Mouse (Mus musculus): ENCODE data around the gene 7530416G11Rik.

The 7530416G11Rik gene

GRCm38 (mm10) chr15:85479919-85480318 lies 23.1 kb downstream of the 7530416G11Rik start:
- DNase-seq (ENCODE audit: low spot score in 2 of 2) = no peak

- no peak for DNase-seq (ENCODE audit: low spot score in 2 of 2)
Observed at GRCm38 (mm10) chr15:85479365-85479764, 23.7 kb downstream of the 7530416G11Rik start.

GRCm38 (mm10) chr15:85477584-85477983 lies 25.4 kb downstream of the 7530416G11Rik start:
- DNase-seq (ENCODE audit: low spot score in 2 of 2) = peak in 1 of 2 experiments; percentile 61

GRCm38 (mm10) chr15:85474697-85475096 lies 28.3 kb downstream of the 7530416G11Rik start:
- DNase-seq (ENCODE audit: low spot score in 2 of 2) = no peak

- DNase-seq (ENCODE audit: low spot score in 2 of 2) = no peak
Observed at GRCm38 (mm10) chr15:85469401-85469800, 33.6 kb downstream of the 7530416G11Rik start.

GRCm38 (mm10) chr15:85466456-85467067 lies 36.5 kb downstream of the 7530416G11Rik start:
- DNase-seq (ENCODE audit: low spot score in 2 of 2) = no peak

GRCm38 (mm10) chr15:85464823-85465565 lies 38.0 kb downstream of the 7530416G11Rik start:
- no peak for DNase-seq (ENCODE audit: low spot score in 2 of 2)

- DNase-seq (ENCODE audit: low spot score in 2 of 2) = no peak
Observed at GRCm38 (mm10) chr15:85464190-85464589, 38.8 kb downstream of the 7530416G11Rik start.

GRCm38 (mm10) chr15:85463027-85463790 lies 39.8 kb downstream of the 7530416G11Rik start:
- DNase-seq (ENCODE audit: low spot score in 2 of 2) = no peak

- no peak for DNase-seq (ENCODE audit: low spot score in 2 of 2)
Observed at GRCm38 (mm10) chr15:85462138-85462537, 40.9 kb downstream of the 7530416G11Rik start.

- no peak for DNase-seq (ENCODE audit: low spot score in 2 of 2)
Observed at GRCm38 (mm10) chr15:85461541-85461940, 41.5 kb downstream of the 7530416G11Rik start.

- DNase-seq (ENCODE audit: low spot score in 2 of 2) = no peak
Observed at GRCm38 (mm10) chr15:85458631-85459082, 44.4 kb downstream of the 7530416G11Rik start.

GRCm38 (mm10) chr15:85457838-85458237 lies 45.2 kb downstream of the 7530416G11Rik start:
- DNase-seq (ENCODE audit: low spot score in 2 of 2) = no peak

- DNase-seq (ENCODE audit: low spot score in 2 of 2) = no peak
Observed at GRCm38 (mm10) chr15:85456891-85457290, 46.1 kb downstream of the 7530416G11Rik start.

- no peak for DNase-seq (ENCODE audit: low spot score in 2 of 2)
Observed at GRCm38 (mm10) chr15:85446652-85447051, 56.4 kb downstream of the 7530416G11Rik start.

Measured in frontal cortex, postnatal 14 days (tissue).